Mouse (Mus musculus): Measurements from ENCODE around the gene Tll2. TPM values are rescaled to one million over a fixed set of nuclear protein-coding genes. Genes with fewer than 3 reads are reported as not detected.

The Tll2 gene
- total RNA-seq, 2 experiments from 2014 or later: not detected

DNA sequence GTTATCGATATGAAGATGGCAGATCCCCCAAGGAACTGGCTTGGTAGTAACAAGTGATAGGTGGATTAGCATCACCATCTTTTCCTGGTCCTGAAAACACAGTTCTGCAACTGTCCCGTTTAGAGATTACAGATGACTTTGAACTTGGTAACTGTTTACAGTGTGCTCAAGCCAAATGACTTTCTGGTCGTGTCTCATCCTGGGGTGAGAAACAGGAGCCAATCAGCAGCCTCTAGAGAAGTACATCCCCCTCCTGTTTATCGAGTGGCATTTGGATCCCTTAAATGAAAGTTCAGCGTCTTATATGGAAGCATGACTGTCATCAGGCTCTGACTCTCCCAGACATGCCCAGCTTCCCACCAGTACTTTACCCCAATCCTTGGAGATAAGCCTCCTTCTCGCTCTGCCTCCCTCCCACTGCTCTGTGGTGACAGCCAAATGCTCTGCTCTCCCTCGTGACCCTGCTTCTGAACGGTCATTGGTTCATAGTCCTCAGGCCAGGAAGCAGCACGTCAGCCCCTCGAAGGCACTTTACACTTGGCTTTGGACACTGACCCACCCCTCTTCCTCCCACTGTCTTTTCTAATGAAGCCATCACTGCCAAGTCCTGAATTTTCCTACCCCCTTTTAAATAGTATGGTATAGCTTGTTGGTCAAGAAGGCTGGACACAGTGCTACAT lies 161.4 kb downstream of the Tll2 start:
- ATAC-seq (replicated peaks; ENCODE audit: low FRiP score, low TSS enrichment, poor library complexity, severe bottlenecking): no peak

DNA sequence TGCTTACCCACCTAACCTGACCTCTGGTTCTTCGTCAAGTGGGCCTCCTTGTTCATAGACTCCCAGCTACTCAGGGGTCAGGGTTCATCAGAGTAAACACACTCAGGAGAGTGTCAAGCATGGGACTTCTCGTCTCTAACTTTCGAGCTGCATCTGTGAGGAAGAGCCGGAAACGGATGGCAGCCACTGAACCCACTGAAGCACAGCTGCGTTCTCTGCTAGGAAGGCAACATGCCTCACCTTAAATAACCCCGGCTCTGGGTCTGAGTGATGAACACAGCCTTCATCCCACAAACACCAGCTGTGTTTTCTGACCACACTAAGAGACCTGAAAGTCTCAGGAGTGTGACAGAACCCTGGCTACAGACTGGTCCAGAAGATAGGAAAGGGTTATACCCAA lies 167.5 kb downstream of the Tll2 start:
- ATAC-seq (replicated peaks; ENCODE audit: low FRiP score, low TSS enrichment, poor library complexity, severe bottlenecking): 0 out of 2 replicates have a peak, but pooled peaks have one; percentile 22

DNA sequence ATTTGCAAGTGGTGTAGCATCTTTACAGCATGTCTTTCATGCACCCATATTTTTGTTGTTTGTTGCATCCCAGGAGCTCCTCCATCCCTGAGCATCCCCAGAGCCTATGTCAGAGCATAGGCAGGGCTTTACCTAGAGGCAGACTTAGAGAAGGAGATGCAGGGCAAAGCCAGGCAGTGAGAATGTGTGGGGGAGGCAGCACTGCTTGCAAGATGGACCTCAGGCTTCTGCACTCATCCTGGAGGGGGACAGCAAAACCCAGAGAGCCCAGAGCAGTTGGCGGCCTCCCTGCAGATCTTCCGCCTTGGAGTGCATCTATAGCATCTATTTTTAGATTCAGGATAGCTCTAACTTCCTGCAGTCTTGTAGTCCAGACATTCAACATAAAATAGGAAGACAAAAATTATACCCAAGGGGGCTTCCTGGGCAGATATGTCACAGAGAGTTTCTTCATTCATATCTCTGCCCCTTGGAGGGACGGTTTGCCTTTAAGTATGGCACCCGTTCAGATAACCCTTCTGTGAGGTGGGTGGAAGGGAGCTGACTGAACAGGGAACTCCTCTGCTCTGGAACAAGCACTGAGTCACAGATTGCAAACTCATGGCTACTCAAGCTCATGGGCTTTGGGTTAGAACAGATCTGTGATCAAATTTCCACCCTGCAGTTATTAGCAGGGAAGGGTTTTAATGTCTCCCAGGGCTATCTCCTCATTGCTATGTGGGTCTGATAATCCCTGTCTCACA lies 170.7 kb downstream of the Tll2 start:
- ATAC-seq (replicated peaks; ENCODE audit: low FRiP score, low TSS enrichment, poor library complexity, severe bottlenecking): no peak

Other genes starting within 250 kb of the Tll2 start
- 0.89 and 26.4 TPM in 2 replicates for gene Blnk, start 212.3 kb downstream of the Tll2 start, total RNA-seq (2014; fragmentation: Nextera tagmentation)
- gene Blnk, start 212.3 kb downstream of the Tll2 start, total RNA-seq (2017): 0.65 and 0.75 TPM in 2 replicates
- gene Dntt, start 177.6 kb downstream of the Tll2 start, total RNA-seq (2014; fragmentation: Nextera tagmentation): 3.4 and 40.7 TPM in 2 replicates
- 10.3 and 10.6 TPM in 2 replicates for gene Dntt, start 177.6 kb downstream of the Tll2 start, total RNA-seq (2017)
- gene Opalin, start 129.7 kb downstream of the Tll2 start, total RNA-seq (2014; fragmentation: Nextera tagmentation): not detected in 2 replicates
- gene Opalin, start 129.7 kb downstream of the Tll2 start, total RNA-seq (2017): not detected in 2 replicates
- 59.1 and 63.9 TPM in 2 replicates for gene Tm9sf3, start 57.2 kb upstream of the Tll2 start, total RNA-seq (2014; fragmentation: Nextera tagmentation)
- 180 and 214 TPM in 2 replicates for gene Tm9sf3, start 57.2 kb upstream of the Tll2 start, total RNA-seq (2017)
- 1.5 and 2.3 TPM in 2 replicates for gene Pik3ap1, start 178.3 kb upstream of the Tll2 start, total RNA-seq (2014; fragmentation: Nextera tagmentation)
- gene Pik3ap1, start 178.3 kb upstream of the Tll2 start, total RNA-seq (2017): 1.2 and 1.4 TPM in 2 replicates

Measured in megakaryocyte-erythroid progenitor cell, adult 5-6 weeks (primary cell).